Comparison of ENCODE assay signal across 22 mouse cellular contexts in genomic region chr5:114914855-114915254, GRCm38 (mm10). TPM values are rescaled to one million over a fixed set of nuclear protein-coding genes. Genes with fewer than 3 reads are reported as not detected.
DNase-seq lines count a peak whose midpoint lies in the region.
"Had no signal": no experiment of that assay in that cellular context is flagged by ENCODE, and none has a peak within 500 bp of the region (broad histone marks: within the 10 kb centered on the region; RNA-seq: fewer than 3 reads in every experiment).

No protein-coding gene starts in this region.

- intact Hi-C loops in left cerebral cortex, postnatal 4 days (cut with DNase I): no loop called here

- peak overlapping the region; percentile 2; the same call in 1 of the 2 replicates for H3K27ac ChIP-seq in limb, embryonic 10.5 days
- no peak overlapping the region for H3K27ac ChIP-seq in midbrain, embryonic 10.5 days (replicated peaks)
- H3K27ac ChIP-seq: forebrain, embryonic 12.5 days; hindbrain, embryonic 13.5 days; intestine, embryonic 15.5 days; kidney, embryonic 15.5 days; liver, embryonic 14.5 days had no signal

- no peaks in the 10 kb centered on the region for H3K36me3 ChIP-seq in limb, embryonic 10.5 days
- no peaks in the 10 kb centered on the region for H3K36me3 ChIP-seq in midbrain, embryonic 10.5 days
- H3K36me3 ChIP-seq: forebrain, embryonic 12.5 days; hindbrain, embryonic 13.5 days; intestine, embryonic 15.5 days; kidney, embryonic 15.5 days had no signal

- WGBS in limb, embryonic 10.5 days: 77% methylated on average over 8 of the region's 8 CpGs
- 81% methylated on average over 8 of the region's 8 CpGs for WGBS in midbrain, embryonic 10.5 days

- no peaks in the 10 kb centered on the region for H3K27me3 ChIP-seq in limb, embryonic 10.5 days (ENCODE audit: low read depth, poor library complexity, severe bottlenecking)
- H3K27me3 ChIP-seq in midbrain, embryonic 10.5 days (ENCODE audit: low read depth, poor library complexity, severe bottlenecking): no peaks in the 10 kb centered on the region
- H3K27me3 ChIP-seq: forebrain, embryonic 12.5 days; hindbrain, embryonic 13.5 days; intestine, embryonic 15.5 days; kidney, embryonic 15.5 days had no signal

- no peak overlapping the region for H3K4me3 ChIP-seq in limb, embryonic 10.5 days
- no peak overlapping the region for H3K4me3 ChIP-seq in midbrain, embryonic 10.5 days
- H3K4me3 ChIP-seq: forebrain, embryonic 12.5 days; hindbrain, embryonic 13.5 days; intestine, embryonic 15.5 days; kidney, embryonic 15.5 days had no signal

- H3K4me1 ChIP-seq in limb, embryonic 10.5 days: peaks cover 9% of the 10 kb centered on the region
- H3K4me1 ChIP-seq in midbrain, embryonic 10.5 days: peaks cover 4% of the 10 kb centered on the region; the same call in 1 of the 2 replicates
- H3K4me1 ChIP-seq: forebrain, embryonic 12.5 days; hindbrain, embryonic 13.5 days; intestine, embryonic 15.5 days; kidney, embryonic 15.5 days had no signal

- DNase-seq in frontal cortex, adult 2 months (ENCODE audit: extremely low spot score in 1 of 2, low spot score in 1 of 2): peak; percentile 44 to 61
- DNase-seq in frontal cortex, postnatal 25 days (ENCODE audit: low spot score in 2 of 2): no peak
- DNase-seq in left cerebral cortex, adult 9 months (ENCODE audit: low spot score in 2 of 2): peak; percentile 44 to 52
- no peak for DNase-seq in left cerebral cortex, postnatal 4 days
- peak; percentile 25 for DNase-seq in ES-CJ7 (ENCODE audit: low read depth, low spot score)
- DNase-seq in limb, embryonic 10.5 days (ENCODE audit: low spot score): no peak
- DNase-seq in ovary, adult 18-20 months (ENCODE audit: low spot score): no peak
- DNase-seq in midbrain, embryonic 10.5 days (ENCODE audit: low spot score): no peak
- DNase-seq: cerebellum, adult 11-12 months; heart, adult 18-20 months; lung, postnatal 14 days had no signal

- no peaks in the 10 kb centered on the region for H3K9me3 ChIP-seq in limb, embryonic 10.5 days (replicated peaks)
- H3K9me3 ChIP-seq in midbrain, embryonic 10.5 days (replicated peaks): no peaks in the 10 kb centered on the region
- H3K9me3 ChIP-seq: forebrain, embryonic 12.5 days; hindbrain, embryonic 13.5 days; intestine, embryonic 15.5 days; kidney, embryonic 15.5 days had no signal

RNA-seq across cellular contexts. Expression of gene Oasl1, which starts 8.2 kb away (rescaled TPM):
- polyA plus RNA-seq in frontal cortex, adult 2 months (2012; rRNA removed): 0.48 and 0.78 TPM in 2 replicates
- total RNA-seq in left cerebral cortex, postnatal 4 days (2021): not detected
- 0.09 and 0.24 TPM in 2 replicates for polyA plus RNA-seq in limb, embryonic 10.5 days (2016; fragmentation: Nextera tagmentation; extraction: Ambion mirVana)
- polyA plus RNA-seq in midbrain, embryonic 10.5 days (2016; fragmentation: Nextera tagmentation; extraction: Ambion mirVana): not detected in 2 replicates
- total RNA-seq: gastrocnemius, adult 8-10 months had no signal
- polyA plus RNA-seq: midbrain, embryonic 11.5 days had no signal

RNA-seq across cellular contexts. Expression of gene Oasl2, which starts 18.1 kb away (rescaled TPM):
- polyA plus RNA-seq in frontal cortex, adult 2 months (2012; rRNA removed): 8.3 and 8.7 TPM in 2 replicates
- total RNA-seq in left cerebral cortex, postnatal 4 days (2021): 1 to 10 TPM; 1.2 TPM
- polyA plus RNA-seq in limb, embryonic 10.5 days (2016; fragmentation: Nextera tagmentation; extraction: Ambion mirVana): 1.5 and 2.0 TPM in 2 replicates
- 0.54 and 0.88 TPM in 2 replicates for polyA plus RNA-seq in midbrain, embryonic 10.5 days (2016; fragmentation: Nextera tagmentation; extraction: Ambion mirVana)

RNA-seq across cellular contexts. Expression of gene 2210016L21Rik, which starts 27.1 kb away (rescaled TPM):
- polyA plus RNA-seq in frontal cortex, adult 2 months (2012; rRNA removed): 112 and 115 TPM in 2 replicates
- total RNA-seq in left cerebral cortex, postnatal 4 days (2021): 100 to 1,000 TPM; 141 to 152 TPM
- 42.3 and 48.6 TPM in 2 replicates for polyA plus RNA-seq in limb, embryonic 10.5 days (2016; fragmentation: Nextera tagmentation; extraction: Ambion mirVana)
- polyA plus RNA-seq in midbrain, embryonic 10.5 days (2016; fragmentation: Nextera tagmentation; extraction: Ambion mirVana): 48.7 and 50.3 TPM in 2 replicates

RNA-seq across cellular contexts. Expression of gene Hnf1a, which starts 56.0 kb away (rescaled TPM):
- polyA plus RNA-seq in frontal cortex, adult 2 months (2012; rRNA removed): not detected in 2 replicates
- total RNA-seq in left cerebral cortex, postnatal 4 days (2021): not detected
- polyA plus RNA-seq in limb, embryonic 10.5 days (2016; fragmentation: Nextera tagmentation; extraction: Ambion mirVana): 0.09 and 0.11 TPM in 2 replicates
- 0.06 TPM in 1 of 2 replicates, not detected in the other for polyA plus RNA-seq in midbrain, embryonic 10.5 days (2016; fragmentation: Nextera tagmentation; extraction: Ambion mirVana)
- total RNA-seq: gastrocnemius, adult 8-10 months; heart, adult 18-20 months; left cerebral cortex, adult 8-10 months; neutrophil, adult 5-6 weeks had no signal
- polyA plus RNA-seq: brain, embryonic 14.5 days; forebrain, embryonic 12.5 days; heart, postnatal 0 days; hindbrain, embryonic 13.5 days; midbrain, embryonic 11.5 days had no signal

RNA-seq across cellular contexts. Expression of gene Gm9936, which starts 56.4 kb away (rescaled TPM):
- 0.25 and 0.40 TPM in 2 replicates for polyA plus RNA-seq in frontal cortex, adult 2 months (2012; rRNA removed)
- 1 to 10 TPM; 2.5 to 3.4 TPM for total RNA-seq in left cerebral cortex, postnatal 4 days (2021)
- polyA plus RNA-seq in limb, embryonic 10.5 days (2016; fragmentation: Nextera tagmentation; extraction: Ambion mirVana): not detected in 2 replicates
- polyA plus RNA-seq in midbrain, embryonic 10.5 days (2016; fragmentation: Nextera tagmentation; extraction: Ambion mirVana): 0.16 and 0.57 TPM in 2 replicates
- total RNA-seq: gastrocnemius, adult 8-10 months; heart, adult 18-20 months had no signal
- polyA plus RNA-seq: heart, postnatal 0 days; liver, embryonic 14.5 days had no signal

Comparison
In these comparisons a context has a peak if more than half of its experiments do, and no peak if none do; other contexts are left out.
1. DNase-seq: peak in frontal cortex, adult 2 months (2 of 2), left cerebral cortex, adult 9 months (2 of 2) and ES-CJ7 (single experiment); none in frontal cortex, postnatal 25 days (0 of 2), left cerebral cortex, postnatal 4 days (single experiment), limb, embryonic 10.5 days (single experiment), ovary, adult 18-20 months (single experiment) and midbrain, embryonic 10.5 days (single experiment).